Mouse (Mus musculus): ENCODE results near the gene Pcdh9. TPM values are rescaled to one million over a fixed set of nuclear protein-coding genes. Genes with fewer than 3 reads are reported as not detected.

Pcdh9 gene
- polyA plus RNA-seq, 3 experiments from 2014 or later: not detected

- no peak for ATAC-seq
Observed at GRCm38 (mm10) chr14:93545575-93545974, 344.9 kb downstream of the Pcdh9 start.

- no peak for ATAC-seq
Observed at GRCm38 (mm10) chr14:93543970-93544627, 346.4 kb downstream of the Pcdh9 start.

- no peak for ATAC-seq
Observed at GRCm38 (mm10) chr14:93543561-93543960, 346.9 kb downstream of the Pcdh9 start.

GRCm38 (mm10) chr14:93534928-93535327, 355.6 kb downstream of the Pcdh9 start:
- no peak for ATAC-seq

GRCm38 (mm10) chr14:93523430-93523829, 367.0 kb downstream of the Pcdh9 start:
- ATAC-seq: no peak

GRCm38 (mm10) chr14:93520166-93520565, 370.3 kb downstream of the Pcdh9 start:
- ATAC-seq: no peak

- ATAC-seq: no peak
Observed at GRCm38 (mm10) chr14:93516679-93517078, 373.8 kb downstream of the Pcdh9 start.

- no peak for ATAC-seq
Observed at GRCm38 (mm10) chr14:93506107-93506506, 384.4 kb downstream of the Pcdh9 start.

GRCm38 (mm10) chr14:93498813-93499690, 391.4 kb downstream of the Pcdh9 start:
- no peak for ATAC-seq

GRCm38 (mm10) chr14:93474991-93475390, 415.5 kb downstream of the Pcdh9 start:
- no peak for ATAC-seq

GRCm38 (mm10) chr14:93472494-93472893, 418.0 kb downstream of the Pcdh9 start:
- no peak for ATAC-seq

GRCm38 (mm10) chr14:93463360-93463892, 427.1 kb downstream of the Pcdh9 start:
- no peak for ATAC-seq

- ATAC-seq: no peak
Observed at GRCm38 (mm10) chr14:93450930-93451665, 439.4 kb downstream of the Pcdh9 start.

- ATAC-seq: no peak
Observed at GRCm38 (mm10) chr14:93441852-93442251, 448.6 kb downstream of the Pcdh9 start.

GRCm38 (mm10) chr14:93437226-93437625, 453.3 kb downstream of the Pcdh9 start:
- ATAC-seq: no peak

- ATAC-seq: no peak
Observed at GRCm38 (mm10) chr14:93416752-93417151, 473.7 kb downstream of the Pcdh9 start.

GRCm38 (mm10) chr14:93415496-93415895, 475.0 kb downstream of the Pcdh9 start:
- no peak for ATAC-seq

- no peak for ATAC-seq
Observed at GRCm38 (mm10) chr14:93409314-93409713, 481.2 kb downstream of the Pcdh9 start.

GRCm38 (mm10) chr14:93407747-93408146, 482.7 kb downstream of the Pcdh9 start:
- no peak for ATAC-seq

GRCm38 (mm10) chr14:93385090-93385489, 505.4 kb downstream of the Pcdh9 start:
- no peak for ATAC-seq

GRCm38 (mm10) chr14:93381163-93381562, 509.3 kb downstream of the Pcdh9 start:
- no peak for ATAC-seq

GRCm38 (mm10) chr14:93380757-93381156, 509.7 kb downstream of the Pcdh9 start:
- no peak for ATAC-seq

- no peak for ATAC-seq
Observed at GRCm38 (mm10) chr14:93376159-93376558, 514.3 kb downstream of the Pcdh9 start.
